Mouse (Mus musculus): ENCODE measurements around the gene Gm17018. TPM values are rescaled to one million over a fixed set of nuclear protein-coding genes. Genes with fewer than 3 reads are reported as not detected.

Gene Gm17018
- total RNA-seq, 4 experiments from 2014 or later = 15.3 to 18.7 (median 16.5) TPM

DNA sequence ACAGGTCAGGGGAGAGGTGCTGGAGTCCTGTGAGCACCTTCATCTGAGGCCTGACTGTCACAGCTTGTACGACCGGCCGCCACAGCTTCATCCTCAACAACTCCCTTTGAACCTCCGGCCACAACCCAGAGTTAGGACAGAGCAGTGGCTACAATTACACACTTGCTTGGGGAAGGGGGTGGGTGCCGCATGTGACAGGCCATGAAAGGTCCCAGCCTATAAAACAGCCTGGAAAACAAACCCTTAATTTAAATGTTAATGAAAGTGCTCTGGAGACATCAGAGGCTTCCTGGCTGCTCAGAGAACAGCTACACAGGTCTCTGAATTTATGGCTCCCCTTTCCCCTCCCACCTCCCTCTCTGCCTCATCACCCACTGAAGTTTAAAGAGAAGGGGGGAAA lies 61.7 kb downstream of the Gm17018 start:
- no peak for DNase-seq (ENCODE audit: low spot score in 2 of 2)

DNA sequence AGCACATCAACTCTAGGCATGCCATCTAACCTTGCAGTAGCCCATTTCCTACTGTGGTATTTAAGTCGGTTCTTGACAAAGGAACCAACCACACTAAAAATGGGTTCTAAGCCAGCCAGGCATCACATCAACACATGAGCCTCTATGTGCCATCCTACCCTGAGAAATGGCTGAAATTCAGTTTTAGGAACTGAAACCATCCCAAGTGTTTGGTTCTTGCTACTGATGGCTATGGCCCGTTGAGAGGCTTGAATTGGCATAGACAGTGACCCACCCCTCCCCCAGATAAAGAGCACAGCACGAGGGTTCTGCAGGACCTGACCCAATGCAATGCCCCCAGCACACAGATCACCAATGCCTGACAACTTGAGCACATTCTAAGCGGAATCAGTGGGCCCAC lies 63.3 kb downstream of the Gm17018 start:
- no peak for DNase-seq (ENCODE audit: low spot score in 2 of 2)

DNA sequence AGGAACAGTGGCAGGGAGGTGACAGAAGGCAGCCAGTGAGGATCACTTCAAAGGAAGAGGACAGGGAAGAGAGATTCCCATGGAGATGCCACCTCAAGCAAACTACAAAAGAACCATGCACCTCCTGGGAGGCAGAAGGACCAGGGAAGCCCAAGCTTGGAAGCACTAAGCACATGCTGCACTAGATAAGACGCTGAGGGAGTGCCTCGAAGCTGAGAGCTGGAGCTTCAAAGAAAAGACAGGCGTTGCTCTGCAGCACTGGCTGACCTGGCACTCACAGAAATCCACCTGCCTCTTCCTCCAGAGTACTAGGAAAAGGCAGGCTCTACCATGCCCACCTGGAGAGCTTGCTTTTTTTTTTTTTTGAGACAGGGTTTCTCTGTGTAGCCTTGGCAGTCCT lies 66.6 kb downstream of the Gm17018 start:
- DNase-seq (ENCODE audit: low spot score in 2 of 2) = no peak

DNA sequence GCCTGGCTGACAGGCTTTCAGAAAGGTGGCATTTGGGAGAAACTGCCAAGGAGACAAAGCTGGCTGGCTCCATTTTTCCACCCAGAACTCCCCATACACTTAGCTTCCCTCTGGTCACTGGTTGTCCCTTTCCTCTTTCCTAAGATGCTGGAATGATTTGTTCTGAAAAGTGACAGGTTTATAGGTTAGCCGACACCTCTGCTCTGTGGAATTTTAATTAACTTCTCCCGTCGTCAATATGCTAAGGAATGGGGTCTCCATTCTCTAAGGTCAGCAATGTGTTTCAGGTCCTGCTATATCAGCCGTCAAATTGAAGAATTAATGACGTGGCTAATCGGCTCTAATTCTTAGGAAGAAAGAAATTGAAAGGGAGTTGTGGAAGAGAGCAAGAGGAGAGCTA lies 68.2 kb downstream of the Gm17018 start:
- DNase-seq (ENCODE audit: low spot score in 2 of 2) = no peak

DNA sequence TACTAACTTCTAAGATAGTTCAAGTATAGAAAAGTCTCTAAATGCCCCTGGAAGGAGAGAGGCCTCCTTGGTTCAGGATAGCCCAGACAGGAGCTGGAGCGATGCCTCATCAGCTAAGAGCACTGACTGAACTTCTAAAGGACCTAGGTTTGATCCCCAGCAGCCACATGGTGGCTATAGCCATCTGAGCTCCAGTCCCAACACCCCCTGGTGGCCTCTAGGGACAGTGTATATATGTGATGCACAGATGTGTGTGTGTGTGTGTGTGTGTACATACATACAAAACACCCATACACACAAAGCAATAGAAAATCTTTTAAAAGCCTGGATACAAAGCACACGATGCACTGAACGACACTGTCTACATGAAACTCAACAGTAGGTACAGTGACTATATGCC lies 68.8 kb downstream of the Gm17018 start:
- no peak for DNase-seq (ENCODE audit: low spot score in 2 of 2)

Other genes starting within 250 kb of the Gm17018 start
- gene Btrc, start 196.9 kb upstream of the Gm17018 start, total RNA-seq (2022) = 10 to 100 TPM; 23.5 to 26.9 (median 25.3) TPM
- gene Poll, start 84 bp upstream of the Gm17018 start, total RNA-seq (2022) = 10 to 100 TPM; 16.0 to 17.1 (median 16.4) TPM
- gene Fbxw4, start 99.7 kb downstream of the Gm17018 start, total RNA-seq (2022) = 10 to 100 TPM; 32.9 to 35.7 (median 33.6) TPM
- gene Fgf8, start 182.3 kb downstream of the Gm17018 start, total RNA-seq (2022) = not detected
- 10 to 100 TPM; 10.8 to 14.0 (median 12.7) TPM for gene Npm3, start 189.0 kb downstream of the Gm17018 start, total RNA-seq (2022)
- gene Mgea5, start 223.2 kb downstream of the Gm17018 start, total RNA-seq (2022) = 10 to 100 TPM; 32.7 to 43.3 (median 39.8) TPM